Mouse (Mus musculus): ENCODE measurements at regions not wholly inside any gene's neighbourhood (a gene's known extent, or its start where the extent isn't known, plus 50 kb on each side); places are given as distances from the start of the nearest gene placed in this dataset.

DNA sequence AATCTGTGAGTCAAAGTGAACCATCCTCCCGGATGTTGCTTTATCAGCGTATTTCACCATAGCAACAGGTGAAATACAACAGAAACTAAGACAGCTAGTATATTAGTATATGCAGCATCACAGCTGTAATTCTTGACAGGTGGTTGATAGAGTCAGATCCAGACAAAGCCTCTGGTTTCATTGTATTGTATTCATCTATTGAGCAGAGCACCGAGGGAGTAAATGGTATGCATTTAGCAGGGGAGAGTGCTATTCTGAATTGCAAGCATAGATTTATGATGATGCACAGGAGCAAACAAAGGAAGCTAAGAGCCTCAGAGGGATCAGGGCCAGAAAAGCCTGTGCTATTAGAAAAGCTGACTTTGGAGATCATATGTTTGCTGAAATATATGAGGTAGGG, 149.8 kb upstream of the Impg1 start:
- H3K4me2 ChIP-seq (ENCODE audit: low read depth): no peak overlapping the region
- H3K4me3 ChIP-seq: no peak overlapping the region
- no peak overlapping the region for H3ac ChIP-seq (ENCODE audit: control insufficient read depth, insufficient read length)
- no peaks in the 10 kb centered on the region for H3K27me3 ChIP-seq (ENCODE audit: control insufficient read depth, insufficient read depth, insufficient read length)
- no peak for TF ChIP-seq TCF12 (IDR thresholded peaks at IDR 0.05; ENCODE audit: insufficient read depth, poor library complexity, severe bottlenecking)
- TF ChIP-seq USF1 (IDR thresholded peaks at IDR 0.05; ENCODE audit: low read depth): no peak
- TF ChIP-seq SRF (IDR thresholded peaks at IDR 0.05; ENCODE audit: control insufficient read depth, insufficient read length, low read depth): no peak
- no peak for TF ChIP-seq E2F4 (IDR thresholded peaks at IDR 0.05; ENCODE audit: insufficient read depth)
- TF ChIP-seq REST (IDR thresholded peaks at IDR 0.05; ENCODE audit: insufficient read depth, insufficient read length): no peak
- no peak for TF ChIP-seq MAX (IDR thresholded peaks at IDR 0.05; ENCODE audit: low read depth)
- TF ChIP-seq POLR2A (IDR thresholded peaks at IDR 0.05; ENCODE audit: insufficient read length, low read depth): no peak
- TF ChIP-seq POLR2AphosphoS2 (IDR thresholded peaks at IDR 0.05; ENCODE audit: insufficient read length, low read depth): no peak
- TF ChIP-seq TCF3 (IDR thresholded peaks at IDR 0.05; ENCODE audit: insufficient read length, low read depth): no peak
- TF ChIP-seq CEBPB (IDR thresholded peaks at IDR 0.05; ENCODE audit: insufficient read depth, poor library complexity, severe bottlenecking): no peak
- TF ChIP-seq MYOD1 (IDR thresholded peaks at IDR 0.05; ENCODE audit: control insufficient read depth in 1 of 3, insufficient read length in 2 of 3, low read depth in 2 of 3): no peak
- TF ChIP-seq MYOG (IDR thresholded peaks at IDR 0.05; ENCODE audit: control insufficient read depth in 1 of 3, insufficient read depth in 1 of 3, insufficient read length in 2 of 3, low read depth in 2 of 3): no peak
- H3K36me3 ChIP-seq (ENCODE audit: control insufficient read depth, insufficient read depth): no peaks in the 10 kb centered on the region
- H3K79me2 ChIP-seq (ENCODE audit: control insufficient read depth, insufficient read depth): no peaks in the 10 kb centered on the region

DNA sequence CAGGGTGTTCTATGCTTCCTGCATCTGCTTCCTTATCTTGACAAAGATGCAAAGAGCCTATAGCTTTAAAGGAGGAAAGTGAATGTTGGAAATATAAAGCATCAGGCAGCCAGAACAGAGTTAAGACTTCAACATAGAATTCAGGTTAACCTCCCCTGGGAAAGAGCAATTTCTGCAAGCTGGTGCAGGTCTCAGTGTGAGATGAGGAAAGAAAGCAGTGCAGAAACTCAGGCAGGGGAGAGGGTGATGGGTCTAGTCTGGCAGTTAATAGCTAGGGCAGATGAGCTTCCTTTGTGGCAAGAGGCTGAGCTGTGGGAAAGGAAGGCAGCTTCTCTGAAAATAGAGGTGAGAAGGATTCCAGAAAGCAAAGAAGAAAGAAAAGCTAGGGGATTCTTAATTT, 134.7 kb upstream of the Impg1 start:
- H3K36me3 ChIP-seq (ENCODE audit: control insufficient read depth, insufficient read depth): no peaks in the 10 kb centered on the region
- no peak overlapping the region for H3K4me2 ChIP-seq (ENCODE audit: low read depth)
- no peak for TF ChIP-seq MAX (IDR thresholded peaks at IDR 0.05; ENCODE audit: low read depth)
- no peak for TF ChIP-seq POLR2AphosphoS2 (IDR thresholded peaks at IDR 0.05; ENCODE audit: insufficient read length, low read depth)
- no peak for TF ChIP-seq USF1 (IDR thresholded peaks at IDR 0.05; ENCODE audit: low read depth)
- no peak for TF ChIP-seq SRF (IDR thresholded peaks at IDR 0.05; ENCODE audit: control insufficient read depth, insufficient read length, low read depth)
- TF ChIP-seq TCF3 (IDR thresholded peaks at IDR 0.05; ENCODE audit: insufficient read length, low read depth): no peak
- no peak for TF ChIP-seq MYOG (IDR thresholded peaks at IDR 0.05; ENCODE audit: control insufficient read depth in 1 of 3, insufficient read depth in 1 of 3, insufficient read length in 2 of 3, low read depth in 2 of 3)
- TF ChIP-seq REST (IDR thresholded peaks at IDR 0.05; ENCODE audit: insufficient read depth, insufficient read length): no peak
- no peak for TF ChIP-seq POLR2A (IDR thresholded peaks at IDR 0.05; ENCODE audit: insufficient read length, low read depth)
- no peak for TF ChIP-seq MYOD1 (IDR thresholded peaks at IDR 0.05; ENCODE audit: control insufficient read depth in 1 of 3, insufficient read length in 2 of 3, low read depth in 2 of 3)
- TF ChIP-seq E2F4 (IDR thresholded peaks at IDR 0.05; ENCODE audit: insufficient read depth): no peak
- TF ChIP-seq TCF12 (IDR thresholded peaks at IDR 0.05; ENCODE audit: insufficient read depth, poor library complexity, severe bottlenecking): no peak
- no peak for TF ChIP-seq CEBPB (IDR thresholded peaks at IDR 0.05; ENCODE audit: insufficient read depth, poor library complexity, severe bottlenecking)
- H3K79me2 ChIP-seq (ENCODE audit: control insufficient read depth, insufficient read depth): no peaks in the 10 kb centered on the region
- no peak overlapping the region for H3K4me3 ChIP-seq
- no peak overlapping the region for H3ac ChIP-seq (ENCODE audit: control insufficient read depth, insufficient read length)
- H3K27me3 ChIP-seq (ENCODE audit: control insufficient read depth, insufficient read depth, insufficient read length): no peaks in the 10 kb centered on the region

GRCm38 (mm10) chr9:80565388-80566024, 100.2 kb upstream of the Impg1 start:
- Histone ChIP-seq H3K4me2 (ENCODE audit: low read depth) (no peak overlapping the region), H3K27me3 (ENCODE audit: control insufficient read depth, insufficient read depth, insufficient read length) (no peaks in the 10 kb centered on the region), H3K79me2 (ENCODE audit: control insufficient read depth, insufficient read depth) (no peaks in the 10 kb centered on the region), H3K4me3 (no peak overlapping the region), H3K36me3 (ENCODE audit: control insufficient read depth, insufficient read depth) (no peaks in the 10 kb centered on the region), H3ac (ENCODE audit: control insufficient read depth, insufficient read length) (no peak overlapping the region)
- TF ChIP-seq REST (IDR thresholded peaks at IDR 0.05; ENCODE audit: insufficient read depth, insufficient read length) (no peak), MAX (IDR thresholded peaks at IDR 0.05; ENCODE audit: low read depth) (no peak), E2F4 (IDR thresholded peaks at IDR 0.05; ENCODE audit: insufficient read depth) (no peak), TCF3 (IDR thresholded peaks at IDR 0.05; ENCODE audit: insufficient read length, low read depth) (no peak), CEBPB (IDR thresholded peaks at IDR 0.05; ENCODE audit: insufficient read depth, poor library complexity, severe bottlenecking) (no peak), TCF12 (IDR thresholded peaks at IDR 0.05; ENCODE audit: insufficient read depth, poor library complexity, severe bottlenecking) (no peak), POLR2A (IDR thresholded peaks at IDR 0.05; ENCODE audit: insufficient read length, low read depth) (no peak), USF1 (IDR thresholded peaks at IDR 0.05; ENCODE audit: low read depth) (no peak), MYOG (IDR thresholded peaks at IDR 0.05; ENCODE audit: control insufficient read depth in 1 of 3, insufficient read depth in 1 of 3, insufficient read length in 2 of 3, low read depth in 2 of 3) (no peak), SRF (IDR thresholded peaks at IDR 0.05; ENCODE audit: control insufficient read depth, insufficient read length, low read depth) (no peak), MYOD1 (IDR thresholded peaks at IDR 0.05; ENCODE audit: control insufficient read depth in 1 of 3, insufficient read length in 2 of 3, low read depth in 2 of 3) (no peak), POLR2AphosphoS2 (IDR thresholded peaks at IDR 0.05; ENCODE audit: insufficient read length, low read depth) (no peak)

GRCm38 (mm10) chr9:80563655-80564054, 98.4 kb upstream of the Impg1 start:
- TF ChIP-seq REST (IDR thresholded peaks at IDR 0.05; ENCODE audit: insufficient read depth, insufficient read length) (no peak), MAX (IDR thresholded peaks at IDR 0.05; ENCODE audit: low read depth) (no peak)
- Histone ChIP-seq H3ac (ENCODE audit: control insufficient read depth, insufficient read length) (no peak overlapping the region), H3K4me2 (ENCODE audit: low read depth) (no peak overlapping the region), H3K27me3 (ENCODE audit: control insufficient read depth, insufficient read depth, insufficient read length) (no peaks in the 10 kb centered on the region), H3K4me3 (no peak overlapping the region), H3K79me2 (ENCODE audit: control insufficient read depth, insufficient read depth) (no peaks in the 10 kb centered on the region), H3K36me3 (ENCODE audit: control insufficient read depth, insufficient read depth) (no peaks in the 10 kb centered on the region)
